Mouse (Mus musculus): ENCODE measurements around the gene Vmn2r80.
"Not testable (repeated sequence)": the region's sequence is repeated elsewhere in the genome, so short reads cannot be mapped to it uniquely, and the experiment has no call there.

Gene Vmn2r80

GRCm38 (mm10) chr10:79148469-79148868 is at the start of gene Vmn2r80:
Vmn2r80 (plus strand) TSS chr10:79148769.
- not testable (repeated sequence) for DNase-seq (ENCODE audit: extremely low read depth, insufficient read length, low spot score)

GRCm38 (mm10) chr10:79106325-79107282 is 42.0 kb upstream of the Vmn2r80 start:
- peak; percentile 37 for DNase-seq (ENCODE audit: extremely low read depth, insufficient read length, low spot score)

- no peak for DNase-seq (ENCODE audit: extremely low read depth, insufficient read length, low spot score)
Observed at GRCm38 (mm10) chr10:79107531-79107930, 41.0 kb upstream of the Vmn2r80 start.

- no peak for DNase-seq (ENCODE audit: extremely low read depth, insufficient read length, low spot score)
Observed at GRCm38 (mm10) chr10:79109156-79109555, 39.4 kb upstream of the Vmn2r80 start.

GRCm38 (mm10) chr10:79110482-79110881 is 38.1 kb upstream of the Vmn2r80 start:
- DNase-seq (ENCODE audit: extremely low read depth, insufficient read length, low spot score), result no peak

GRCm38 (mm10) chr10:79115085-79115484 is 33.5 kb upstream of the Vmn2r80 start:
- DNase-seq (ENCODE audit: extremely low read depth, insufficient read length, low spot score), result no peak

GRCm38 (mm10) chr10:79116125-79116849 is 32.3 kb upstream of the Vmn2r80 start:
- no peak for DNase-seq (ENCODE audit: extremely low read depth, insufficient read length, low spot score)

GRCm38 (mm10) chr10:79151602-79152001 is 3.0 kb downstream of the Vmn2r80 start:
- DNase-seq (ENCODE audit: extremely low read depth, insufficient read length, low spot score), result no peak

- DNase-seq (ENCODE audit: extremely low read depth, insufficient read length, low spot score), result not testable (repeated sequence)
Observed at GRCm38 (mm10) chr10:79199973-79200372, 51.4 kb downstream of the Vmn2r80 start.

GRCm38 (mm10) chr10:79220432-79220831 is 71.9 kb downstream of the Vmn2r80 start:
- no peak for DNase-seq (ENCODE audit: extremely low read depth, insufficient read length, low spot score)

GRCm38 (mm10) chr10:79221606-79222005 is 73.0 kb downstream of the Vmn2r80 start:
- no peak for DNase-seq (ENCODE audit: extremely low read depth, insufficient read length, low spot score)

GRCm38 (mm10) chr10:79222214-79222613 is 73.6 kb downstream of the Vmn2r80 start:
- DNase-seq (ENCODE audit: extremely low read depth, insufficient read length, low spot score), result no peak

All from 3134 (cell line).